Mouse (Mus musculus): ENCODE measurements at regions not wholly inside any gene's neighbourhood (a gene's known extent, or its start where the extent isn't known, plus 50 kb on each side); places are given as distances from the start of the nearest gene placed in this dataset.
"Not testable (repeated sequence)": the region's sequence is repeated elsewhere in the genome, so short reads cannot be mapped to it uniquely, and the experiment has no call there.

GRCm38 (mm10) chr1:81652990-81653717, 576.4 kb downstream of the Nyap2 start:
- no peak for DNase-seq

GRCm38 (mm10) chr1:81661245-81661644, 571.7 kb upstream of the Gm9747 start:
- DNase-seq = no peak

DNA sequence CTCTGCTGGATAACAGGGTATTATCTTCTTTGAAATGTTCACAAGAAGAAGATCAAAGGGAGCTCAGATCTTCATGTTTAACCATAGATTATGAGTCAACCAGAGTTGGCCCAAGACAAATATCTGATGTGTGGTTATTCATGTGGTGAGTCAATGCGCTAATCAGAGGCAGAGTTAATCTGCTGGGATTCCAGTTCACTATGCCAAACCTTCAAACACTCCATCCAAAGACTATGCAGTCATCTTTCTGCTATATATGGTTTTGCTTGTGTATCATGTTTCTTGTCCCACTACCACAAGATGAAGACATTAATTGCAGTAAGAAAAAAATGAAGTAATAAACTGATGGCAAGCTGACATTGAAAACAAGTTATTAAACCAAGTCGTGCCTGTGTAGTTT, 561.8 kb upstream of the Gm9747 start:
- DNase-seq = no peak

DNA sequence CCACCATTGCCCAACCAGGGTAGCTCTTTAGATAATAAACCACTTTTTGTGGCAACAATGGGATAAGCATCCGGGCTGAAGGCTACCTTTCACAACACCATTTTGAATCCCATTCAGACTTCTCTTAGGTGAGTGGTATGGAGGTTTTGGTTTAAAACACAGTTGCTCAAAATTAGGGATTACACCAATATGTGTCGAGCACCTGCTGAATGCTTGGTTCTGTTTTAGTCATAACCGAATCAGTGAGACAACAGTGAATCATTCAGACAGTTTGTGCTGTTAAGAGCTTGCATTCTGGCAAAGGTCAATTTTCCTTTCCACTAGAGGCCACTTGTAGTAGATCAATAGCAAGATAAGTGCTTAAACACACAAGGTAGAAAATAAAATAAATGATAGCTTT, 561.2 kb upstream of the Gm9747 start:
- no peak for DNase-seq

DNA sequence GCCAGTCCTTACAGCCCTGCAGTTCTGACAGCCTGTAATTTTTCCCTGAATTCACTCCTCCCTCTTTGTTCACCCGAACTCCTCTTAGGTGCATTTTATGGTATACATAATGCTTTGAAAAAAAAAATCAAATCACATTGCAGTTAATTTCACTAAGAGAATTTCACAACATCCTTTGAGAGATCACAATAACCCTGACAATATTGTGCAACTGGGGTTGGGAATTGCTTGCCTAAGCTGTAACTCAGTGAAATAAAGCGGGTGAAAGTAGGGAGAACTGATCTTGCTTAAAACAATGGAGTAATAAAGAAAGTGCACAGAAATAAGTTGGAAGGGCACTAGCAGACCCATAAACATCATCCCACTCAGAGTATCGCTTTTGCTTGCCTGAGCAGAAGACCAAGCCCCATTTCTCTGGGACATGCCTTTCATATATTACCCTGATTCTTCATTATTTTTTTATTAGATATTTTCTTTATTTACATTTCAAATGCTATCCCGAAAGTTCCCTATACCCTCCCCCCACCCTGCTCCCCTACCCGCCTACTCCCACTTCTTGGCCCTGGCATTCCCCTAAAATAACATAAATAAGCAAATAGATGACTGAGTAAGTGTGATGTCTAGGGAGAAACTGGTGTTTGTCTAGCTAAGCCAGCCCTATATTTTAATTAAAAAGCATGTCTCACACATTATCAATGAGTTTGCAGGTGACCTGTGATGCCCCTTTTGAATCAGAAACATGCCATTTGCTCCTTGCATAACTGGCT, 557.2 kb upstream of the Gm9747 start:
- no peak for DNase-seq

- no peak for DNase-seq
Observed at GRCm38 (mm10) chr1:81677768-81678400, 555.0 kb upstream of the Gm9747 start.

DNA sequence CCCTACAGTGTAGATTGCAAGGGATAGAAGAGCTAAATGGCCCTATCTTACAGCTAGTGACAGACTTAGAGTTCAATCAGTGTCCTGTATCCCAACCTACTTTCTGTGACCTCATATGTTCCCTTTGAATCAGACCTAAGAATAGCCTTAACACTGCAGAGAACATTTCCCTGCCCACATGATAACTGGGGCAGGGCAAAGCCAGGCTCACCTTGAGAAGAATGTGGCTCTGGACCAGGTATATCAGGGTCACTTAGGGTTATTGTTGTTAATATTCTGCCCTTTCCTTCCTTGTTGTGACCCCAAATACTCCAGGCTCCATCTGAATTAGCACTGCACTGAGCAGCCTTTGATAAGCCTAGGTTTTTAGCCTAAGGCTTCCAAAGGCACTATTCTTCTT, 536.8 kb upstream of the Gm9747 start:
- DNase-seq = no peak

- DNase-seq = no peak
Observed at GRCm38 (mm10) chr1:81709169-81709568, 523.7 kb upstream of the Gm9747 start.

DNA sequence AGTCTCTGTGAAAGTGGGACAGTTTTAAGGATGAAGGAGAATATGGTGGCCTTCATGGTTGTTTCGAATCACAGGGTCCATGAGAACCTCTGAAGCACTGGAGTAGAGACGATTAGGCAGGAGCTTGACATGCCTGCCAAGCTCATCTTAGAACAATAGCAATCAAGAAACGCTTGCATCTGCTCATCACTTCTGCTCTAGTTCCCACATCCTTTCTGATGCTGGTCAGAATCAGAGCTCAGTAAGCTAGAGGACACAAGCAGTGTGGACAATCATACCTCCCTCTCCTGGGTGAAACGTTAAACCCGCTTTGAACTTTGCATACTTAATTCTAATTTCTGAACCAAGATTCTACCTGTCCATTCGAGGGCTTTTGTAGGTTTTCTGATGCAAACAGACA, 515.8 kb upstream of the Gm9747 start:
- DNase-seq = no peak

DNA sequence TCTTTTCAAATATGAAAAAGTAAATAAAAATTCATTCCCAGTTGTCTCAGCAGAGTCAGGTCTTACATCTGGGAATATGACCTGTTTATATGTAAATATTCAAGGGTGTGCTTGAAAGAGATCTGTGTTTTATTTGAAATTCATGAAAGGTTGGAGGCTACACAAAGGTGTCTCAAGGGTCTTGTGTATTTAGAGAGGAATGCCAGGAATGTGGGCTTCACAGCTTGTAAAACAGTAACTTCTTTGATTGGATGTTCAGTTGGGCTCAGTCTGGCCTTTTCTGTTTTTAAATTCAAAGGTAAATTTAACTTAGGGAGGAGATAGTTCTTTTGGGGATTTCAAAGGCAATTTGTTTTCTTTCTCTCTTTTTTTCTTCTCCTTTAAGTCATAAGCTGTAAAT, 514.7 kb upstream of the Gm9747 start:
- DNase-seq = no peak

GRCm38 (mm10) chr1:81724859-81725258, 508.1 kb upstream of the Gm9747 start:
- DNase-seq = no peak

GRCm38 (mm10) chr1:81726268-81727132, 506.4 kb upstream of the Gm9747 start:
- DNase-seq = no peak

- DNase-seq = no peak
Observed at GRCm38 (mm10) chr1:81737111-81737833, 495.6 kb upstream of the Gm9747 start.

GRCm38 (mm10) chr1:81738384-81738783, 494.5 kb upstream of the Gm9747 start:
- DNase-seq = no peak

DNA sequence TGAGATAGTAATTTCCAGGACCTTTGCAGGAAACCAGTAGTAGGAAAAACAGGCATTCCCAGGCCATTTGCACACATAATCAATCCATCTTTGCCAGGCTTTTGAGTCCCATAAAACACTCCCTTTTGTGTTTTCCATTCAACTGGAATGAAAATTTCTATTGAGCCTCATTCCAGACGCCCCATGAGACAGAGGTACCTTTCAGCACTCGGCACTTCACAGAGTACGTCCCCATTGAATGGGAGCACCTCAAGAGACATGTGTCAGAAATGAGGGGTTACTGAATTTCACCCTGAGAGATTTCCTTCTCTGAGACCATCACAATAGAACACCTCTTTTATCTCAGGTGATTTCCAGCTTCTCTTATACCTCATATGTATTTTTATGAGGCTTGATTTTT, 493.5 kb upstream of the Gm9747 start:
- DNase-seq = no peak

DNA sequence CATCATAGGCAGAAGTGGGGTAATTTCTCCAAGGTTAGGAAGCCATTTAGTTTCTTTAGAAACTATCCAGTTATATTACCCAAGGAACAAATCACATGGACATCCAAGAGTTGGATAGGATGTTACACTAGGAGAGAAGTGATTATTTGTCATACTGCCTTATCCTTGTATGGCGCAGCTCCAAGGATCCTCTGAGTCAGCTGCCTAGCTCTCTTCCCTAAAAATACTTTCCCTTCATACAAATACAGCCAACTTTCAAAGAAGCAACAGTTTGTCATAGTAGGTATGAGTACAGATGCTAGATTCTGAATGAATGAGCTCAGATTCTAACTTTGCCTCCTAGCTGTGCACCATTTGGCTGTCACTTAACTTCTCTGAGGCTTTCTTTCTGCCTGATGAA, 492.9 kb upstream of the Gm9747 start:
- DNase-seq = no peak

- DNase-seq = not testable (repeated sequence)
Observed at GRCm38 (mm10) chr1:81741882-81742281, 491.0 kb upstream of the Gm9747 start.

GRCm38 (mm10) chr1:81744524-81744923, 488.4 kb upstream of the Gm9747 start:
- no peak for DNase-seq

- no peak for DNase-seq
Observed at GRCm38 (mm10) chr1:81745024-81745960, 487.6 kb upstream of the Gm9747 start.

GRCm38 (mm10) chr1:81746013-81746412, 486.9 kb upstream of the Gm9747 start:
- DNase-seq = no peak

DNA sequence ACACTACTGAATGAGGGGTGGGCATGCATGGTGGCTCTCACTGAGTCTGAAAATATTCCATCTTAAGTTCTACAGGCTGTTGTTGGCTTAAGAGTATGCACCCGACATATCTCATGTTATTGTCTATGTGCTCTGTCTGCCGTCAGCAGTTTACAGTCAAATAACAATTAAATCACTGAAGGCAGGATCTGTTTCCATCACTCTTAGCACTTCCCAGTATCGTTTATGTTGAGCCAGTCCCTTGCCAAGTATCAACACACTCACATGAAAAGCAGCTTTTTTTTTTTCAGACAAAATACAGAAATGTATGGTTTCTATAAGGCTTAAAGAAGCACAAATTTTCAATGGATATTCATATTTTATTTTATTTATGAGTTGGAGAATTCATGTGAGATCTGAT, 485.9 kb upstream of the Gm9747 start:
- DNase-seq = no peak

Data from cerebellum, adult 9-10 months (tissue).